25 mouse cellular contexts compared by ENCODE assay signal in genomic region chr9:86720227-86720626, GRCm38 (mm10). TPM values are rescaled to one million over a fixed set of nuclear protein-coding genes. Genes with fewer than 3 reads are reported as not detected.
"Had no signal": no experiment of that assay in that cellular context is flagged by ENCODE, and none has a peak within 500 bp of the region (broad histone marks: within the 10 kb centered on the region; RNA-seq: fewer than 3 reads in every experiment).

No protein-coding gene starts in this region.

- H3K9me3 ChIP-seq: heart, embryonic 13.5 days; heart, embryonic 15.5 days; hindbrain, embryonic 13.5 days; hindbrain, embryonic 15.5 days; limb, embryonic 13.5 days; limb, embryonic 15.5 days; liver, embryonic 13.5 days; liver, embryonic 15.5 days had no signal

- H3K4me3 ChIP-seq: heart, adult 2 months; heart, embryonic 13.5 days; heart, embryonic 15.5 days; hindbrain, embryonic 13.5 days; hindbrain, embryonic 15.5 days; layer of hippocampus, adult 2 months; left cerebral cortex, adult 2 months; limb, embryonic 13.5 days; limb, embryonic 15.5 days; liver, embryonic 13.5 days; liver, embryonic 15.5 days had no signal

- H3K4me2 ChIP-seq: heart, embryonic 11.5 days; heart, embryonic 13.5 days; heart, embryonic 15.5 days; hindbrain, embryonic 13.5 days; hindbrain, embryonic 15.5 days; limb, embryonic 13.5 days; limb, embryonic 15.5 days; liver, embryonic 13.5 days; liver, embryonic 15.5 days had no signal

- DNase-seq: gastrocnemius, postnatal 14 days; gastrocnemius, postnatal 36 days; heart, adult 2 months; heart, postnatal 14 days; heart, postnatal 36 days; kidney, adult 18-20 months; kidney, adult 8-10 months; kidney, postnatal 10 days; kidney, postnatal 25 days; kidney, postnatal 4 days; left cerebral cortex, postnatal 4 days; liver, embryonic 13.5 days had no signal

- ATAC-seq: hindbrain, postnatal 0 days had no signal

- H3K4me1 ChIP-seq: heart, embryonic 15.5 days; hindbrain, embryonic 13.5 days; hindbrain, embryonic 15.5 days; limb, embryonic 13.5 days; limb, embryonic 15.5 days; liver, embryonic 13.5 days; liver, embryonic 15.5 days had no signal

- H3K27me3 ChIP-seq: heart, embryonic 13.5 days; heart, embryonic 15.5 days; hindbrain, embryonic 13.5 days; hindbrain, embryonic 15.5 days; limb, embryonic 13.5 days; limb, embryonic 15.5 days; liver, embryonic 13.5 days; liver, embryonic 15.5 days had no signal

- H3K27ac ChIP-seq: heart, adult 2 months; heart, embryonic 13.5 days; heart, embryonic 15.5 days; hindbrain, embryonic 13.5 days; hindbrain, embryonic 15.5 days; hindbrain, postnatal 0 days; layer of hippocampus, adult 2 months; left cerebral cortex, adult 2 months; limb, embryonic 13.5 days; limb, embryonic 15.5 days; liver, embryonic 13.5 days; liver, embryonic 15.5 days had no signal

- H3K9ac ChIP-seq: heart, embryonic 13.5 days; heart, embryonic 15.5 days; hindbrain, embryonic 13.5 days; hindbrain, embryonic 15.5 days; limb, embryonic 13.5 days; limb, embryonic 15.5 days; liver, embryonic 13.5 days; liver, embryonic 15.5 days had no signal

- H3K36me3 ChIP-seq: heart, embryonic 13.5 days; heart, embryonic 15.5 days; hindbrain, embryonic 13.5 days; hindbrain, embryonic 15.5 days; limb, embryonic 13.5 days; limb, embryonic 15.5 days; liver, embryonic 13.5 days; liver, embryonic 15.5 days had no signal

RNA-seq across cellular contexts. Expression of gene Prss35, which starts 23.2 kb away (rescaled TPM):
- total RNA-seq: hematopoietic stem cell, adult 5-6 weeks; liver, adult 2 months had no signal
- polyA plus RNA-seq: liver, adult 2 months had no signal
